Mouse (Mus musculus): ENCODE results near the gene Klhl8.

GRCm38 (mm10) chr5:103819674-103820073 is 91.4 kb downstream of the Klhl8 start:
- TF ChIP-seq CTCF (IDR thresholded peaks at IDR 0.05; ENCODE audit: borderline replicate concordance, insufficient read depth, low read depth, low read length) = no peak
- no peak for TF ChIP-seq POLR2A (IDR thresholded peaks at IDR 0.05; ENCODE audit: borderline replicate concordance, insufficient read depth, low read length)

Data from cerebellum, adult 2 months (tissue).